Mouse (Mus musculus) stomach, embryonic 16.5 days (tissue): ENCODE measurements around the gene Cyp4x1. TPM values are rescaled to one million over a fixed set of nuclear protein-coding genes. Genes with fewer than 3 reads are reported as not detected.

Experiments
- ATAC-seq: fragments of 200-750 bp; cut with Nextera tagmentation; 2 replicates; pipeline ENCODE4 v1.8.0; 2017; ENCODE audit warnings: moderate number of reproducible peaks, moderate TSS enrichment; ENCODE audit not compliant: insufficient read depth, low FRiP score
- H3K27ac ChIP-seq: fragments of 300-500 bp; sonication (generic); 2 replicates; pipeline ENCODE4 v1.5.1; 2014; ENCODE audit warnings: low read length
- H3K27me3 ChIP-seq: fragments of 300-500 bp; sonication (generic); 2 replicates; pipeline ENCODE4 v1.6.1; 2014; ENCODE audit warnings: low read length, control low read depth, mixed read lengths; ENCODE audit not compliant: control insufficient read depth, insufficient read depth
- H3K36me3 ChIP-seq: fragments of 300-500 bp; sonication (generic); 2 replicates; pipeline ENCODE4 v1.6.1; 2014; ENCODE audit warnings: low read length; ENCODE audit not compliant: control insufficient read depth, insufficient read depth
- H3K4me1 ChIP-seq: fragments of 300-500 bp; sonication (generic); 2 replicates; pipeline ENCODE4 v1.6.1; 2014; ENCODE audit warnings: low read length, control low read depth, mixed read lengths; ENCODE audit not compliant: control insufficient read depth, insufficient read depth
- H3K4me2 ChIP-seq: fragments of 300-500 bp; sonication (generic); 2 replicates; pipeline ENCODE4 v1.6.1; 2014; ENCODE audit warnings: low read depth, low read length, mixed read lengths
- H3K4me3 ChIP-seq: fragments of 300-500 bp; sonication (generic); replicated peaks from 2 replicates; pipeline ENCODE4 v1.5.1; 2014; ENCODE audit warnings: mild to moderate bottlenecking, low read length
- H3K9ac ChIP-seq: fragments of 300-500 bp; sonication (generic); 2 replicates; pipeline ENCODE4 v1.6.1; 2014; ENCODE audit warnings: low read length
- H3K9me3 ChIP-seq: fragments of 300-500 bp; sonication (generic); replicated peaks from 2 replicates; pipeline ENCODE4 v1.6.1; 2016; ENCODE audit warnings: low read length, control low read depth; ENCODE audit not compliant: control insufficient read depth
- WGBS: fragments of 180-500 bp; shearing (Covaris S2); extraction: QIAGEN DNeasy Blood & Tissue Kit; methylation state at CpG from one replicate; pipeline ENCODE4 v1.1.7; 2014; 5-methylcytosine and 5-hydroxymethylcytosine counted together
- polyA plus RNA-seq: library from polyadenylated mRNA; unstranded; fragments of >200 nt; fragmentation: Nextera tagmentation; extraction: Ambion mirVana; gene quantifications from 2 replicates; pipeline ENCODE4 v1.2.1, GENCODE M21; 2015

Gene Cyp4x1
- polyA plus RNA-seq, 1 experiment from 2014 or later, result 0.61 TPM

DNA sequence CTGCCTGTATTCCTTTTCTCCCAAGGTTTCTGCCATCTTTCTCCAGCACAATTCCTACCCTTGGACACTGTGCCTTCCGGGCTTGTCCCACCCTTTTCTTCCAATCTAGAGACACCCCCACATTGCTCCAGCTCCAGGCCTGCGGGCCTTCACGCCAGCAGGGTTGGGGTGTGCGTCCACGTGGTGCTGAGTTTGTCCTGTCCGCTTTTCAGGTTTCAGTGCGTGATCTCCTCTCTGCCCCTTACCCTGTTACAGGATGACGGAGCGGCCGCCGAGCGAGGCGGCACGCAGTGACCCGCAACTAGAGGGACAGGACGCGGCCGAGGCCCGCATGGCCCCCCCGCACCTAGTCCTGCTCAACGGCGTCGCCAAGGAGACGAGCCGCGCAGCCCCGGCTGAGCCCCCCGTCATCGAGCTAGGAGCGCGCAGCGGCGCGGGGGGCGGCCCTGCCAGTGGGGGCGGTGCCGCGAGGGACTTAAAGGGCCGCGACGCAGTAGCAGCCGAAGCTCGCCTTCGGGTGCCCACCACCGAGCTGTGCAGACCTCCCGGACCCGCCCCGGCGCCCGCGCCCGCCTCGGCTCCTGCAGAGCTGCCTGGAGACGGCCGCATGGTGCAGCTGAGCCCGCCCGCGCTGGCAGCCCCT, 71.1 kb downstream of the Cyp4x1 start:
- no peaks in the 10 kb centered on the region for H3K36me3 ChIP-seq
- H3K9me3 ChIP-seq, result no peaks in the 10 kb centered on the region
- WGBS, result under 1% methylated on average over 57 of the region's 58 CpGs
- peaks cover 79% of the 10 kb centered on the region for H3K27me3 ChIP-seq
- H3K4me3 ChIP-seq, result peak overlapping the region; percentile 54
- ATAC-seq, result peak; percentile 76
- no peak overlapping the region for H3K27ac ChIP-seq
- H3K4me2 ChIP-seq, result peak overlapping the region; percentile 88
- peak overlapping the region; percentile 61 for H3K9ac ChIP-seq
- 0 out of 2 replicates have a peak, but pooled peaks cover 7% of the 10 kb centered on the region for H3K4me1 ChIP-seq

GRCm38 (mm10) chr4:115062540-115062874, 71.6 kb downstream of the Cyp4x1 start:
- Histone ChIP-seq H3K36me3 (no peaks in the 10 kb centered on the region), H3K9ac (no peak overlapping the region), H3K27ac (no peak overlapping the region), H3K4me3 (peak overlapping the region; percentile 54), H3K4me1 (peaks cover 11% of the 10 kb centered on the region; the same call in 1 of the 2 replicates), H3K4me2 (peak overlapping the region; percentile 88), H3K27me3 (peaks cover 84% of the 10 kb centered on the region), H3K9me3 (no peaks in the 10 kb centered on the region)
- ATAC-seq, result no peak
- WGBS, result 3% methylated on average over 9 of the region's 9 CpGs

- Histone ChIP-seq H3K9me3 (no peaks in the 10 kb centered on the region), H3K9ac (no peak overlapping the region), H3K4me2 (peak overlapping the region; percentile 19; the same call in 1 of the 2 replicates), H3K36me3 (no peaks in the 10 kb centered on the region), H3K4me1 (peaks cover 21% of the 10 kb centered on the region), H3K27me3 (peaks cover 93% of the 10 kb centered on the region), H3K4me3 (peak overlapping the region; percentile 25; the same call in 1 of the 2 replicates), H3K27ac (no peak overlapping the region)
- ATAC-seq, result no peak
- 30% methylated on average over 3 of the region's 3 CpGs for WGBS
Observed at GRCm38 (mm10) chr4:115060753-115061152, 73.3 kb downstream of the Cyp4x1 start.

GRCm38 (mm10) chr4:115059871-115060270, 74.2 kb downstream of the Cyp4x1 start:
- Histone ChIP-seq H3K9ac (peak overlapping the region; percentile 38; the same call in 1 of the 2 replicates), H3K27ac (no peak overlapping the region; the same call in 1 of the 2 replicates), H3K36me3 (no peaks in the 10 kb centered on the region), H3K9me3 (no peaks in the 10 kb centered on the region), H3K4me3 (peak overlapping the region; percentile 25), H3K4me1 (peaks cover 21% of the 10 kb centered on the region), H3K27me3 (peaks cover 94% of the 10 kb centered on the region), H3K4me2 (peak overlapping the region; percentile 19; the same call in 1 of the 2 replicates)
- WGBS, result 23% methylated on average over 12 of the region's 12 CpGs
- no peak for ATAC-seq

GRCm38 (mm10) chr4:115058871-115059590, 75.0 kb downstream of the Cyp4x1 start:
- Histone ChIP-seq H3K4me3 (peak overlapping the region; percentile 47), H3K4me1 (peaks cover 21% of the 10 kb centered on the region), H3K9me3 (no peaks in the 10 kb centered on the region), H3K36me3 (no peaks in the 10 kb centered on the region), H3K9ac (peak overlapping the region; percentile 26; the same call in 1 of the 2 replicates), H3K4me2 (peak overlapping the region; percentile 64; the same call in 1 of the 2 replicates), H3K27ac (peak overlapping the region; percentile 57; the same call in 1 of the 2 replicates), H3K27me3 (peaks cover 93% of the 10 kb centered on the region)
- ATAC-seq, result no peak
- WGBS, result 4% methylated on average over 23 of the region's 23 CpGs

- Histone ChIP-seq H3K36me3 (no peaks in the 10 kb centered on the region), H3K4me1 (peaks cover 21% of the 10 kb centered on the region), H3K4me3 (peak overlapping the region; percentile 47), H3K9ac (0 out of 2 replicates have a peak overlapping the region, but pooled peaks have one; percentile 35), H3K9me3 (no peaks in the 10 kb centered on the region), H3K4me2 (peak overlapping the region; percentile 64), H3K27me3 (peaks cover 90% of the 10 kb centered on the region), H3K27ac (no peak overlapping the region; the same call in 1 of the 2 replicates)
- 2% methylated on average over 20 of the region's 20 CpGs for WGBS
- ATAC-seq, result no peak
Observed at GRCm38 (mm10) chr4:115058317-115058761, 75.7 kb downstream of the Cyp4x1 start.

DNA sequence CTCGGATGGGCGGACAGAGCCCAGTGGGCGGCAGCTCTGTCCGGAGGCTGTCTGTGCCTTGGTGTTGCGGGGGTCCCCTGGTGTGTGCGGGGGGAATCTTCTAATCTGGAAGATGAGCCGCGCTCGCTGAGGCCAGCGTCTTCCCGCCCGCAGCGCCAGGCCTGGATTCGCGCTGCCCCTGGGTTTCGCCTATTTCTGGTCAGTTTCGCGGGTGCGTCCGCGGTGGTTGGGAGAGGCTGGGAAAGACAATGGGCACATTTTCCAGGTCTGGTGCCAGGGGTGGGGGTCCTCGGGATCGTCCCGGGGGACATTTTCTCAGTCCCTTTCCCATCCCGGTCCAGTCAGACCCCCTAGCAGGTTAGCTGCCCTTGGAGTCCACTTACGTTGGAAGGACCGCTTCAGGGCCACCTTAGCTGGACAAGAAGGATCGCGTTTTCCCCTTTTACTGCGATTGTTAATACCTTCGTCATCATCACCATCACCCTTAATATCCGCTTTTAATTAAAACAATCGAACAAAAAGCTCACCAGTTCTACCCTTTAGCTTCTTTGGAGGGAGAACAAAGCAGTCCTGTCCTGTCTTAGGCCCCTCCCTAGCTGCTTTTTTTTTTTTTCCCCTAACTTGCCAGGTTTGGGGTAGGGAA, 76.3 kb downstream of the Cyp4x1 start:
- H3K4me3 ChIP-seq, result peak overlapping the region; percentile 47
- H3K27me3 ChIP-seq, result peaks cover 88% of the 10 kb centered on the region
- WGBS, result under 1% methylated on average over 33 of the region's 33 CpGs
- H3K36me3 ChIP-seq, result no peaks in the 10 kb centered on the region
- peak overlapping the region; percentile 66 for H3K9ac ChIP-seq
- peaks cover 20% of the 10 kb centered on the region for H3K4me1 ChIP-seq
- no peaks in the 10 kb centered on the region for H3K9me3 ChIP-seq
- H3K27ac ChIP-seq, result no peak overlapping the region; the same call in none of the 2 replicates
- ATAC-seq, result no peak
- H3K4me2 ChIP-seq, result peak overlapping the region; percentile 64

GRCm38 (mm10) chr4:115056921-115057673, 77.0 kb downstream of the Cyp4x1 start:
- under 1% methylated on average over 48 of the region's 48 CpGs for WGBS
- Histone ChIP-seq H3K36me3 (no peaks in the 10 kb centered on the region), H3K4me1 (peaks cover 19% of the 10 kb centered on the region), H3K27ac (peak overlapping the region; percentile 41), H3K27me3 (peaks cover 89% of the 10 kb centered on the region), H3K9ac (peak overlapping the region; percentile 66), H3K9me3 (no peaks in the 10 kb centered on the region), H3K4me3 (peak overlapping the region; percentile 47), H3K4me2 (peak overlapping the region; percentile 64)
- ATAC-seq, result peak; percentile 49
